Mouse (Mus musculus) kidney, adult 2 months (tissue): Measurements from ENCODE around the gene Cpb1.

Experiments
- CTCF ChIP-seq: fragments of 200-500 bp; conservative IDR thresholded peaks from 2 replicates; pipeline ENCODE4 v1.5.1; 2011; ENCODE audit warnings: low read depth, mild to moderate bottlenecking, control low read depth, low read length, moderate library complexity, mixed read lengths; ENCODE audit not compliant: insufficient read depth, insufficient read length
- POLR2A ChIP-seq: fragments of 200-500 bp; IDR thresholded peaks from one replicate; pipeline ENCODE4 v1.6.1; 2011; ENCODE audit warnings: low read depth, low read length, control low read depth

DNA sequence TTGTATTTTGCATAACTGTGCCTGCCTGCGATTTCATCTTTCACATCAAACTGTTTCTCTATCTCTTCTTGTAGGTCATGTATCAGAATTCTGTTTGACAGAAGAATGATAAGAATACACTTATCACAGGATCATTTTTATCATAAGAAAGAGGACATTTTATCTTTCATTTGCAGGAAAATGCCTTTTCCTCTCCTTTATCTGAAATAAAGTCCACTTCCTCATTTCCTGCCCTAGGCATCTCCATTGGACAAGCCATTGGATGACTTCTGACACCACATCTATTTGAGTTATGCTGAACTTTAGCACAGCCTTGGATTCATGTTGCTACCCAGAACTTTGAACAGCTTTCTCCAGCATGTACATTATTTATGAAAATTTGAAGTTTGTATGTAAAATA is 46.5 kb downstream of the Cpb1 start:
- TF ChIP-seq POLR2A (no peak), CTCF (no peak)
